In genomic region chr10:97339866-97340706, GRCm38 (mm10) we compare ENCODE assay signal across 10 mouse cellular contexts.
A peak's percentile ranks its signal among the peaks of the same experiment; 100 is the strongest.
DNase-seq lines count a peak whose midpoint lies in the region; ATAC-seq and TF ChIP-seq lines count a peak whose summit lies in the region.
"Had no signal": no experiment of that assay in that cellular context is flagged by ENCODE, and none has a peak within 500 bp of the region (broad histone marks: within the 10 kb centered on the region; RNA-seq: fewer than 3 reads in every experiment).

No protein-coding gene starts in this region.

- peak; percentile 66 for ATAC-seq in cerebellum, adult (ENCODE audit: insufficient number of reproducible peaks, low FRiP score, low TSS enrichment)
- ATAC-seq in liver, embryonic 14.5 days (ENCODE audit: insufficient read depth), result no peak
- ATAC-seq in common myeloid progenitor, adult 5-6 weeks (replicated peaks; ENCODE audit: low read depth, poor library complexity, severe bottlenecking), result peak; percentile 65
- ATAC-seq in neutrophil, adult 5-6 weeks (ENCODE audit: extremely low read depth, insufficient number of reproducible peaks, low FRiP score, poor library complexity, severe bottlenecking), result 0 out of 2 replicates have a peak, but pooled peaks have one; percentile 37
- ATAC-seq in inflammation-experienced regulatory T-cells, adult 6 months, result no peak

- no peaks in the 10 kb centered on the region for H3K9me3 ChIP-seq in liver, embryonic 14.5 days (ENCODE audit: control insufficient read depth, low read length)
- H3K9me3 ChIP-seq: neural tube, embryonic 12.5 days had no signal

- no peak for DNase-seq in cerebellum, adult 9-11 months
- no peak for DNase-seq in liver, embryonic 14.5 days (ENCODE audit: low read depth in 3 of 3, low spot score in 3 of 3)
- DNase-seq in liver, result no peak
- no peak for DNase-seq in cerebellum, postnatal 36 days
- DNase-seq: layer of hippocampus, adult 9-11 months had no signal

- H3K4me1 ChIP-seq in liver, embryonic 14.5 days (replicated peaks; ENCODE audit: control insufficient read depth in 2 of 2, insufficient read depth in 2 of 2, low read length in 1 of 2), result no peaks in the 10 kb centered on the region
- H3K4me1 ChIP-seq: neural tube, embryonic 12.5 days had no signal

- peak; percentile 40; the same call in 1 of the 2 replicates for TF ChIP-seq CTCF in liver, embryonic 14.5 days (IDR thresholded peaks at IDR 0.05; ENCODE audit: low read depth)

- 39% methylated on average over 11 of the region's 11 CpGs for WGBS in liver, embryonic 14.5 days (ENCODE audit: insufficient replicate concordance)

- no peak overlapping the region for H3K4me3 ChIP-seq in liver, embryonic 14.5 days (ENCODE audit: insufficient read depth in 1 of 2, low read depth in 2 of 2, low read length in 2 of 2)
- H3K4me3 ChIP-seq: neural tube, embryonic 12.5 days had no signal

- TF ChIP-seq EP300 in liver, embryonic 14.5 days (IDR thresholded peaks at IDR 0.05; ENCODE audit: low read depth), result no peak

- no peak overlapping the region for H3K9ac ChIP-seq in liver, embryonic 14.5 days (replicated peaks)
- H3K9ac ChIP-seq: neural tube, embryonic 12.5 days had no signal

- no peak overlapping the region for H3K4me2 ChIP-seq in liver, embryonic 14.5 days (ENCODE audit: low read depth)
- H3K4me2 ChIP-seq: neural tube, embryonic 12.5 days had no signal

- H3K36me3 ChIP-seq in liver, embryonic 14.5 days (replicated peaks; ENCODE audit: control insufficient read depth, insufficient read depth, low read depth), result no peaks in the 10 kb centered on the region
- H3K36me3 ChIP-seq: neural tube, embryonic 12.5 days had no signal

- H3K27me3 ChIP-seq in liver, embryonic 14.5 days (ENCODE audit: control insufficient read depth, insufficient read depth, low read length), result no peaks in the 10 kb centered on the region
- H3K27me3 ChIP-seq: neural tube, embryonic 12.5 days had no signal

- no peak overlapping the region for H3K27ac ChIP-seq in liver, embryonic 14.5 days
- H3K27ac ChIP-seq: neural tube, embryonic 12.5 days had no signal

Comparison
In these comparisons a context has a peak if more than half of its experiments do, and no peak if none do; other contexts are left out.
1. ATAC-seq: peak in cerebellum, adult (single experiment), common myeloid progenitor, adult 5-6 weeks (single experiment) and neutrophil, adult 5-6 weeks (single experiment); none in liver, embryonic 14.5 days (single experiment) and inflammation-experienced regulatory T-cells, adult 6 months (single experiment).